Mouse (Mus musculus): ENCODE data around the gene Olfr279.
"Not testable (repeated sequence)": the region's sequence is repeated elsewhere in the genome, so short reads cannot be mapped to it uniquely, and the experiment has no call there.

Gene Olfr279

GRCm38 (mm10) chr15:98511386-98511928, 19.3 kb downstream of the Olfr279 start:
- DNase-seq, result no peak

GRCm38 (mm10) chr15:98512232-98512631, 20.0 kb downstream of the Olfr279 start:
- DNase-seq, result no peak

- no peak for DNase-seq
Measured at GRCm38 (mm10) chr15:98512799-98513321, 20.7 kb downstream of the Olfr279 start.

GRCm38 (mm10) chr15:98513676-98514075, 21.5 kb downstream of the Olfr279 start:
- not testable (repeated sequence) for DNase-seq

- DNase-seq, result no peak
Measured at GRCm38 (mm10) chr15:98514146-98514545, 21.9 kb downstream of the Olfr279 start.

- not testable (repeated sequence) for DNase-seq
Measured at GRCm38 (mm10) chr15:98514845-98515244, 22.6 kb downstream of the Olfr279 start.

- peak; percentile 68 for DNase-seq
Measured at GRCm38 (mm10) chr15:98517380-98518355, 25.5 kb downstream of the Olfr279 start.

- DNase-seq, result no peak
Measured at GRCm38 (mm10) chr15:98521245-98521644, 29.0 kb downstream of the Olfr279 start.

GRCm38 (mm10) chr15:98526057-98526456, 33.9 kb downstream of the Olfr279 start:
- no peak for DNase-seq

- DNase-seq, result no peak
Measured at GRCm38 (mm10) chr15:98527056-98527771, 35.0 kb downstream of the Olfr279 start.

- no peak for DNase-seq
Measured at GRCm38 (mm10) chr15:98528066-98528563, 35.9 kb downstream of the Olfr279 start.

- DNase-seq, result no peak
Measured at GRCm38 (mm10) chr15:98532281-98532680, 40.1 kb downstream of the Olfr279 start.

- DNase-seq, result no peak
Measured at GRCm38 (mm10) chr15:98533035-98533531, 40.9 kb downstream of the Olfr279 start.

GRCm38 (mm10) chr15:98533881-98534627, 41.9 kb downstream of the Olfr279 start, which contains the start of gene Kansl2:
Gene Kansl2 (minus strand): TSS chr15:98534264.
- peak; percentile 99 for DNase-seq

- DNase-seq, result no peak
Measured at GRCm38 (mm10) chr15:98535921-98536320, 43.7 kb downstream of the Olfr279 start.

- DNase-seq, result no peak
Measured at GRCm38 (mm10) chr15:98536828-98537510, 44.8 kb downstream of the Olfr279 start.

GRCm38 (mm10) chr15:98537923-98538322, 45.7 kb downstream of the Olfr279 start:
- DNase-seq, result no peak

GRCm38 (mm10) chr15:98541064-98541463, 48.9 kb downstream of the Olfr279 start:
- no peak for DNase-seq

- no peak for DNase-seq
Measured at GRCm38 (mm10) chr15:98543341-98543740, 51.1 kb downstream of the Olfr279 start.

- DNase-seq, result no peak
Measured at GRCm38 (mm10) chr15:98545151-98545550, 52.9 kb downstream of the Olfr279 start.

- no peak for DNase-seq
Measured at GRCm38 (mm10) chr15:98546843-98547242, 54.6 kb downstream of the Olfr279 start.

Data from retina, postnatal 1 day (tissue).